Mouse (Mus musculus) megakaryocyte, adult 5-6 weeks (primary cell): ENCODE results near the gene Ewsr1. TPM values are rescaled to one million over a fixed set of nuclear protein-coding genes. Genes with fewer than 3 reads are reported as not detected.

Experiments
- ATAC-seq: 2 replicates; pipeline ENCODE4 v1.8.0; 2016; ENCODE audit warnings: mild to moderate bottlenecking, inconsistent platforms; ENCODE audit not compliant: poor library complexity, severe bottlenecking
- total RNA-seq, 2 experiments: library from RNA; stranded (forward) in 1 of 2; stranded (reverse) in 1 of 2; fragments of 153-499, 151-499 nt in 1 of 2; fragments of 221-1000, 200-1000 nt in 1 of 2; gene quantifications; 2 replicates each; pipeline versions ENCODE4 v1.2.3 to v1.2.4; 2015 to 2017

Gene Ewsr1
- total RNA-seq, 2 experiments from 2014 or later: 129 to 326 TPM

- no peak for ATAC-seq
These were observed 39.8 kb downstream of the Ewsr1 start for GRCm38 (mm10) chr11:5059230-5059629.

- ATAC-seq: no peak
These were observed 40.3 kb downstream of the Ewsr1 start for GRCm38 (mm10) chr11:5058783-5059182.

GRCm38 (mm10) chr11:5057856-5058641, 41.0 kb downstream of the Ewsr1 start, which contains the start of gene Rasl10a:
Gene Rasl10a, plus strand, starts transcription at chr11:5058128.
- ATAC-seq: no peak

GRCm38 (mm10) chr11:5057541-5057855, 41.6 kb downstream of the Ewsr1 start:
- no peak for ATAC-seq

GRCm38 (mm10) chr11:5057064-5057463, 42.0 kb downstream of the Ewsr1 start:
- ATAC-seq: no peak

- no peak; the same call in 1 of the 2 replicates for ATAC-seq
These were observed 42.8 kb downstream of the Ewsr1 start for GRCm38 (mm10) chr11:5055945-5056938.

- ATAC-seq: no peak
These were observed 44.2 kb downstream of the Ewsr1 start for GRCm38 (mm10) chr11:5054874-5055273.

GRCm38 (mm10) chr11:5054151-5054550, 44.9 kb downstream of the Ewsr1 start:
- no peak for ATAC-seq

GRCm38 (mm10) chr11:5052200-5052854, 46.7 kb downstream of the Ewsr1 start:
- ATAC-seq: no peak

- no peak for ATAC-seq
These were observed 47.4 kb downstream of the Ewsr1 start for GRCm38 (mm10) chr11:5051629-5052028.

- no peak for ATAC-seq
These were observed 52.6 kb downstream of the Ewsr1 start for GRCm38 (mm10) chr11:5046321-5046926.

- ATAC-seq: no peak
These were observed 56.3 kb downstream of the Ewsr1 start for GRCm38 (mm10) chr11:5042645-5043381.

- ATAC-seq: no peak
These were observed 57.8 kb downstream of the Ewsr1 start for GRCm38 (mm10) chr11:5041144-5041780.

GRCm38 (mm10) chr11:5040585-5040984, 58.5 kb downstream of the Ewsr1 start:
- ATAC-seq: no peak

GRCm38 (mm10) chr11:5037146-5037854, 61.8 kb downstream of the Ewsr1 start:
- no peak for ATAC-seq

- no peak for ATAC-seq
These were observed 63.6 kb downstream of the Ewsr1 start for GRCm38 (mm10) chr11:5035421-5035820.

GRCm38 (mm10) chr11:5033136-5033535, 65.9 kb downstream of the Ewsr1 start:
- ATAC-seq: no peak

- no peak for ATAC-seq
These were observed 66.4 kb downstream of the Ewsr1 start for GRCm38 (mm10) chr11:5032706-5033105.

- ATAC-seq: no peak
These were observed 70.8 kb downstream of the Ewsr1 start for GRCm38 (mm10) chr11:5028228-5028627.
